Mouse (Mus musculus): ENCODE measurements at regions not wholly inside any gene's neighbourhood (a gene's known extent, or its start where the extent isn't known, plus 50 kb on each side); places are given as distances from the start of the nearest gene placed in this dataset.
A peak's percentile ranks its signal among the peaks of the same experiment; 100 is the strongest.

- TF ChIP-seq CTCF (conservative IDR thresholded peaks at IDR 0.05; ENCODE audit: low read length): peak; percentile 77
- no peak for TF ChIP-seq NANOG (IDR thresholded peaks at IDR 0.05; ENCODE audit: borderline replicate concordance, low read length)
- TF ChIP-seq POU5F1 (IDR thresholded peaks at IDR 0.05; ENCODE audit: borderline replicate concordance, low read length): no peak
Observed at GRCm38 (mm10) chr4:125227194-125227593, 99.6 kb upstream of the Zc3h12a start.

All from E14TG2a.4 (cell line).